Mouse (Mus musculus): ENCODE measurements around the gene Rtel1. TPM values are rescaled to one million over a fixed set of nuclear protein-coding genes. Genes with fewer than 3 reads are reported as not detected.
"Not testable (repeated sequence)": the region's sequence is repeated elsewhere in the genome, so short reads cannot be mapped to it uniquely, and the experiment has no call there.

Gene Rtel1
- polyA plus RNA-seq, 1 experiment from 2014 or later = 40.7 TPM

DNA sequence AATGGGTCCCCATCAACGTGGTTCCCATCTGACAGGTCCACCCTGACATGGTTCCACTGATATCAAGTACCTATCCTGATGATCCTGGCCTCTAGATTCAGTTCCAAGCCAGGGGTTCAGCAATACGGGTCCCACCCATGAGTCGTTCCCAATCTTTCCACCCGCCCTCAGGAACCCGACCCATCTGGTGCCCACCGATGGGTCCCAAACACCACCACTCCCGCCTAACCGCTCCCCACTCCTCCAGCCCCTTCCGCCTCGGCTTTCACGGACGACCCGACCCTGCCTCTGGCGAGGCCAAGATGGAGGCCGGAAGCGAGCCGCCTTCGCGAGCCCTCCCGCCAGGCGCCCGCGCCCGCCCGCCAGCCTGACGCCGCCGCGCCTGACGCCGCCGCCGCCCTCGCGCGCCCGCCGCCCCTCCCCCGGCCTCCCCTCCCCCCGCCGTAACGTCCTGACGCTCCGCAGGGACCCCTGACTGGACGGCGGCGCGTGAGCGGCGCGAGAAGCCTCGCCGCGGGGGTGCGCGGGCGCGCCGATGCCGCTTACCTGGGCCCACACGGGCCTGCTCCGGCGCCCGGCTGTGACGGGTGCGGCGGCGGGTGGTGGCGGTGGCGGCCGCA, 32.1 kb upstream of the Rtel1 start:
- H3K4me2 ChIP-seq (ENCODE audit: low read length) = peak overlapping the region; percentile 62
- ATAC-seq = peak; percentile 83

DNA sequence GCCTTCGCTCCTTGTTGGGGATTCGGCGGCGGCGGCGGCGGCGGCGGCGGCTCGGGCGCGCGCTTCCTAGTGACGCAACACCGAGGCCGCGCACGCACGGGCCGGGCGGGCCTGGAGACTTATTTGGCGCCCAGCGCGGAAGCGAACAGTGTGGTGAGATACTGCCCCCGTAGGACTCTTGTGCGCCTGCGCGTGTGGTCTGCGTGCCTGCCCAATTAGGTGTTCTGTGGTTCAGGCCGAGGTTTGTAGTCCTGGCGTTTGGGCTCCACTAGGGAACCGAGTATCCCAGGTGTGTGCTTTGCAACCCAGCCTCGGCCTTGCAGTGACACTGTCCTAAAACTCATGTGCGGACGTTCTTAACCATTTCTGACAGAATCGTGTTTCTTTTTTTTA, 31.6 kb upstream of the Rtel1 start, which contains the start of gene Gmeb2:
Gmeb2 (minus strand) TSS at position 78 of the 393 bp plus-strand sequence.
- Histone ChIP-seq H3K4me2 (ENCODE audit: low read length) (peak within 1 kb of the TSS; percentile 65), H3K27ac (ENCODE audit: low read depth, low read length) (peak within 1 kb of the TSS; percentile 96), H3K9ac (ENCODE audit: low read length) (peak within 1 kb of the TSS; percentile 93), H3K4me3 (ENCODE audit: low read depth, low read length) (peak within 1 kb of the TSS; percentile 71), H3K4me1 (ENCODE audit: control insufficient read depth, insufficient read depth, low read length) (peaks cover 19% of the 10 kb centered on the region; the same call in 1 of the 2 replicates)
- H3K27me3 ChIP-seq (replicated peaks; ENCODE audit: control insufficient read depth, insufficient read depth, low read length); H3K9me3 ChIP-seq (replicated peaks; ENCODE audit: control insufficient read depth, low read length); H3K36me3 ChIP-seq (ENCODE audit: control insufficient read depth, insufficient read depth, low read length): not testable (repeated sequence)
- peak; percentile 99 for DNase-seq (ENCODE audit: low spot score)
- 0% methylated on average over 25 of the region's 38 CpGs for WGBS
- peak; percentile 97 for ATAC-seq

More for the DNA sequence above, 32.1 kb upstream of the Rtel1 start:
- Histone ChIP-seq H3K4me3 (ENCODE audit: low read depth, low read length) (peak overlapping the region; percentile 71), H3K27me3 (replicated peaks; ENCODE audit: control insufficient read depth, insufficient read depth, low read length) (no peaks in the 10 kb centered on the region), H3K9me3 (replicated peaks; ENCODE audit: control insufficient read depth, low read length) (no peaks in the 10 kb centered on the region), H3K36me3 (ENCODE audit: control insufficient read depth, insufficient read depth, low read length) (peaks cover 6% of the 10 kb centered on the region; the same call in 1 of the 2 replicates), H3K4me1 (ENCODE audit: control insufficient read depth, insufficient read depth, low read length) (peaks cover 19% of the 10 kb centered on the region; the same call in 1 of the 2 replicates), H3K9ac (ENCODE audit: low read length) (peak overlapping the region; percentile 93), H3K27ac (ENCODE audit: low read depth, low read length) (peak overlapping the region; percentile 96)
- DNase-seq (ENCODE audit: low spot score) = peak; percentile 79
- WGBS = 0% methylated on average over 13 of the region's 71 CpGs

DNA sequence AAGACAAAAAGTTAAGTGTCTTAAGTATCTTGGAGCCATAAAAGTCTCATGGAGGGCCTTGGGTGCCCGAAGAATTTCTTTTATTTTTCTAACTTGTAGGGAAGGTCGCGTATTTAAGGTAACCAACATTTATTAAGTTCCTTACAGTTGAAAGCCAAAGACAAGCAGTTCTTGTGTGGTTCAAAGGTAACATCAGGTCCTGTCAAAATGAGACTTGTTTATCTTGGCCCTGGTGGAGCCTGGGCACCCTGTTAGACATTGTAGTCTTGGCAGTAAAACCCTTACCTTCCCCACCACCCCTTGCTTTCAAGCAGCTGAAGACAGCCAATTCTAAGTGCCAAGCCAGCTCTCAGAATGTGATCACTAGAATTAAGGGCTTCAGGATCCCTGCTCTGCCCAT, 30.8 kb upstream of the Rtel1 start:
- peak overlapping the region; percentile 65 for H3K4me2 ChIP-seq (ENCODE audit: low read length)
- H3K4me3 ChIP-seq (ENCODE audit: low read depth, low read length) = peak overlapping the region; percentile 71
- ATAC-seq (no peak), DNase-seq (ENCODE audit: low spot score) (no peak)
- H3K9ac ChIP-seq (ENCODE audit: low read length) = peak overlapping the region; percentile 52; the same call in 1 of the 2 replicates
- no peak overlapping the region for H3K27ac ChIP-seq (ENCODE audit: low read depth, low read length)
- no peaks in the 10 kb centered on the region for H3K27me3 ChIP-seq (replicated peaks; ENCODE audit: control insufficient read depth, insufficient read depth, low read length)
- H3K4me1 ChIP-seq (ENCODE audit: control insufficient read depth, insufficient read depth, low read length) = peaks cover 19% of the 10 kb centered on the region; the same call in 1 of the 2 replicates
- H3K36me3 ChIP-seq (ENCODE audit: control insufficient read depth, insufficient read depth, low read length) = no peaks in the 10 kb centered on the region
- H3K9me3 ChIP-seq (replicated peaks; ENCODE audit: control insufficient read depth, low read length) = no peaks in the 10 kb centered on the region
- WGBS = 84% methylated on average over 3 of the region's 3 CpGs

DNA sequence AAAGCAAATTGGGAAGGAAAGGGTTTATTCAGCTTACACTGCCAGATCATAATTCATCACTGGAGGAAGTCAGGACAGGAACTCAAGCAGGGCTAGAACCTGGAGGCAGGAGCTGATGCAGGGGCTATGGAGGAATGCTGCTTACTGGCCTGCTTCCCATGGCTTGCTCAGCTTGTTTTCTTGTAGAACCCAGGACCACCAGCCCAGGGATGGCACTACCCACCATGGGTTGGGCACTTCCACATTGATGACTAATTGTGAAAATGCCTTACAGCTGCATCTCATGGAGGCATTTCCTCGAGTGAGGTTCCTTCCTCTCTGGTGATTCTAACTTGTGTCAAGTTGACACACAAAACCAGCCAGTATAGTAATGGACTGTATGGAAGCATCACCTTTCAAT, 28.6 kb upstream of the Rtel1 start:
- no peak overlapping the region for H3K4me2 ChIP-seq (ENCODE audit: low read length)
- no peak overlapping the region for H3K4me3 ChIP-seq (ENCODE audit: low read depth, low read length)
- no peaks in the 10 kb centered on the region for H3K27me3 ChIP-seq (replicated peaks; ENCODE audit: control insufficient read depth, insufficient read depth, low read length)
- no peak overlapping the region for H3K27ac ChIP-seq (ENCODE audit: low read depth, low read length)
- ATAC-seq (no peak), DNase-seq (ENCODE audit: low spot score) (no peak)
- 81% methylated on average over 1 of the region's 1 CpGs for WGBS
- H3K36me3 ChIP-seq (ENCODE audit: control insufficient read depth, insufficient read depth, low read length) = no peaks in the 10 kb centered on the region
- H3K4me1 ChIP-seq (ENCODE audit: control insufficient read depth, insufficient read depth, low read length) = peaks cover 19% of the 10 kb centered on the region; the same call in 1 of the 2 replicates
- H3K9ac ChIP-seq (ENCODE audit: low read length) = no peak overlapping the region
- no peaks in the 10 kb centered on the region for H3K9me3 ChIP-seq (replicated peaks; ENCODE audit: control insufficient read depth, low read length)

DNA sequence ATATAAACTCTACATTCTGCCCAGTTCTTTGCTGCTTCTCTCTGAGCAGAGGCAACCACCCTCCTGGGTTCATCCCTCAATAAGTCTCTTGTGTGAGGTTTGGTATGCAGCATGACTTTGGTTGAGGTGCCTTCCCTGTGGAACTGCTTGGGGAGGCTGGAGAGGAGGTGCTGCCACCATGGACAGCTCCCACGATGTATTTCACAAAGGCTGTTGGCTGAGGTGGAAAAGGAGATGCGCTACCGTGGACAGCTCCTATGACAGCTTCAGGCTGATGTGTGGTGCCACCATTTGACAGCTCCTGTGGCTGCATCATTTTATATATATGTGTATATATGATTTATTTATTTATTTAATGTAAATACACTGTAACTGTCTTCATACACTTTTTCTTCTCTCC, 17.5 kb upstream of the Rtel1 start:
- H3K27ac ChIP-seq (ENCODE audit: low read depth, low read length) = no peak overlapping the region
- no peak overlapping the region for H3K4me2 ChIP-seq (ENCODE audit: low read length)
- no peak overlapping the region for H3K9ac ChIP-seq (ENCODE audit: low read length)
- no peaks in the 10 kb centered on the region for H3K9me3 ChIP-seq (replicated peaks; ENCODE audit: control insufficient read depth, low read length)
- H3K27me3 ChIP-seq (replicated peaks; ENCODE audit: control insufficient read depth, insufficient read depth, low read length) = no peaks in the 10 kb centered on the region
- peaks cover 41% of the 10 kb centered on the region for H3K36me3 ChIP-seq (ENCODE audit: control insufficient read depth, insufficient read depth, low read length)
- H3K4me1 ChIP-seq (ENCODE audit: control insufficient read depth, insufficient read depth, low read length) = no peaks in the 10 kb centered on the region
- ATAC-seq (no peak), DNase-seq (ENCODE audit: low spot score) (no peak)
- 23% methylated on average over 3 of the region's 3 CpGs for WGBS
- H3K4me3 ChIP-seq (ENCODE audit: low read depth, low read length) = no peak overlapping the region

DNA sequence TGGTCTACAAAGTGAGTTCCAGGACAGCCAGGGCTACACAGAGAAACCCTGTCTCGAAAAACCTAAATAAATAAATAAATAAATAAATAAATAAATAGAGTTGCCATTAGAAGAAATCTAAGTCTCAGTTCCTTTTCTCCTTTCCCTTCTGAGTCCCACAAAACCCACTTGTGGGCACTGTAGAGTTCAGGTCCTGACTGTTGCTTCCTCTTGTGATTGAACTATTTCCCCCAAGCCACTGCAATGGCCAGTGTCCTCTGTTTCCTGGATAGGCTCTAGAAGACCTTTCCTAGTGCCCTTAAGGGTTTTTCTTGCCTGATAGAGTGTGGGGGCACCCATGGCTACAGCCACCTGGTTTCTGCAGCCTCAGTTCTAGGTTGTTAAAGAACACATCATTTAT, 14.6 kb upstream of the Rtel1 start:
- WGBS = 81% methylated on average over 1 of the region's 1 CpGs
- DNase-seq (ENCODE audit: low spot score) (no peak), ATAC-seq (no peak)
- no peak overlapping the region for H3K27ac ChIP-seq (ENCODE audit: low read depth, low read length)
- no peak overlapping the region for H3K4me3 ChIP-seq (ENCODE audit: low read depth, low read length)
- no peak overlapping the region for H3K4me2 ChIP-seq (ENCODE audit: low read length)
- peaks cover 60% of the 10 kb centered on the region for H3K36me3 ChIP-seq (ENCODE audit: control insufficient read depth, insufficient read depth, low read length)
- no peaks in the 10 kb centered on the region for H3K9me3 ChIP-seq (replicated peaks; ENCODE audit: control insufficient read depth, low read length)
- H3K4me1 ChIP-seq (ENCODE audit: control insufficient read depth, insufficient read depth, low read length) = no peaks in the 10 kb centered on the region
- H3K27me3 ChIP-seq (replicated peaks; ENCODE audit: control insufficient read depth, insufficient read depth, low read length) = no peaks in the 10 kb centered on the region
- no peak overlapping the region for H3K9ac ChIP-seq (ENCODE audit: low read length)

DNA sequence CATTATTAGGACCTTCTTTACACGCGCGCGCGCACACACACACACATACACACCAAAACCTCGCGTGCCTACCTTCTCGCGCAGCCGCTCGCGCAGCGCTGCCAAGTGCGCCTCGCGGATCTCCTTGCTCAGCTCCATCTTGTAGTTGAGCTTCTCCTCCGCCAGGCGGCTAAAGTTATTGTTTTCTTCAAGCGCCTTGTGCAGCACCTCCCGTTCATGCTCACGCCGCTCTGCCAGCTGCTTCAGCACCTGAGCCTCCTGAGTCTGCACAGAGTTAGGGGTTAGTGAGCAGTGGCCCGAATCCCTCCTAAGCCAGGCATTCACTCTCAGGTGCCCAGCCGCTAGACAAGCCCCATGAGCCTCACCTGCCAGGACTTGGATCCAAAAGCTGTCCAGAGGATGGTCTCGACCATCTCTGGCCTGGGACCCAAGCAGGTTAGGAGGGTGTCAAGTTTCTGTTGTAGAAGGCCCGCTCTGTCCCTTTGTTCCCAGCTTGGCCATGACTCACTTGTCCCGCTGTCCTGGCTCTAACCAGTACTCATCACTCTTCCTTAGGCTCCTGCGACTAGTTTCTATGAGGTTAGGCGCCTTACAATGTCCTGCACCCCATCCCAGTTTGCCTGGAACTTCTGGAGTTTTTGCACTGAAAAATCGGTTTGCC, 12.3 kb upstream of the Rtel1 start:
- Histone ChIP-seq H3K36me3 (ENCODE audit: control insufficient read depth, insufficient read depth, low read length) (peaks cover 49% of the 10 kb centered on the region), H3K4me3 (ENCODE audit: low read depth, low read length) (no peak overlapping the region), H3K27ac (ENCODE audit: low read depth, low read length) (no peak overlapping the region), H3K4me2 (ENCODE audit: low read length) (no peak overlapping the region), H3K27me3 (replicated peaks; ENCODE audit: control insufficient read depth, insufficient read depth, low read length) (no peaks in the 10 kb centered on the region), H3K9ac (ENCODE audit: low read length) (no peak overlapping the region), H3K4me1 (ENCODE audit: control insufficient read depth, insufficient read depth, low read length) (peaks cover under 1% of the 10 kb centered on the region), H3K9me3 (replicated peaks; ENCODE audit: control insufficient read depth, low read length) (no peaks in the 10 kb centered on the region)
- peak; percentile 83 for DNase-seq (ENCODE audit: low spot score)
- ATAC-seq = peak; percentile 72
- WGBS = 10% methylated on average over 30 of the region's 30 CpGs

DNA sequence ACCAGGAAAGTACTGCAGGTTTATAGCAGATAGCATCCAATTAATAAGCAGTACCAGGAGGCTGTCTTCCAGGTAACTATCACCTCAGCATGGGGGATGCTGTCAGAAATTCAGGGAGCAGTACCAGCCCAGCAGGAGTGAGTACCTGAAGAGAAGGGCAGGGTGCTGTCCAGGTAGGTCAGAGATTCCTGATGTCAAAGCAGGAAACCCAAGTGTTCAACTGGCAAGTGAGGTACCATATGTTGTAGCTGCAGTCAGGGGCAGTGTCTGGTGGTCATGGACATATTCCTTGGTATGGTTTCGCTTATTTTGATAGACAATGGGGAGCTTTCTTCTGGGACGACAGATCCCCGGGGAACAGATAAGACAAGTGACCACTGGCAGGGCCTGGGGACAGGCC, 7.1 kb upstream of the Rtel1 start:
- DNase-seq (ENCODE audit: low spot score) (no peak), ATAC-seq (no peak)
- peak overlapping the region; percentile 94 for H3K9ac ChIP-seq (ENCODE audit: low read length)
- peaks cover 16% of the 10 kb centered on the region for H3K36me3 ChIP-seq (ENCODE audit: control insufficient read depth, insufficient read depth, low read length)
- peaks cover 4% of the 10 kb centered on the region; the same call in 1 of the 2 replicates for H3K27me3 ChIP-seq (replicated peaks; ENCODE audit: control insufficient read depth, insufficient read depth, low read length)
- no peaks in the 10 kb centered on the region for H3K9me3 ChIP-seq (replicated peaks; ENCODE audit: control insufficient read depth, low read length)
- H3K4me2 ChIP-seq (ENCODE audit: low read length) = peak overlapping the region; percentile 58
- peaks cover 8% of the 10 kb centered on the region for H3K4me1 ChIP-seq (ENCODE audit: control insufficient read depth, insufficient read depth, low read length)
- no peak overlapping the region for H3K27ac ChIP-seq (ENCODE audit: low read depth, low read length)
- H3K4me3 ChIP-seq (ENCODE audit: low read depth, low read length) = peak overlapping the region; percentile 81
- WGBS = 84% methylated on average over 3 of the region's 3 CpGs

DNA sequence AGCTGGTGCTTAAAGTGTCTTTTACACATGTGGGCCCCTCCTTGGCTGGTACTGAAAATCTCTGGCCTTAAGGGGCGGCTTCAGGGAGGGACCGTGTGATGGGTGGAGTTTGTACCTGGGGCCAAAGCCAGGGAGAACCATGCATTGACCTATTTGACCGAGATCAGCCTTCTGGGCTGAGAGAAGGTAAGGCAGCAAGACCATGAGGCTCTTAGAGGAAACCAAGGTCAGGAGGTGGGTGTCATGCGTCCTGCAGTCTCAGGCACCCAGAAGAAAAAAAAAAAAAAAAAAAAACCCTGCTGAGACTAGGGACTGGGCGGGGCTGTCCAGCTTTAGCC, 6.6 kb upstream of the Rtel1 start:
- ATAC-seq (no peak), DNase-seq (ENCODE audit: low spot score) (no peak)
- Histone ChIP-seq H3K4me2 (ENCODE audit: low read length) (peak overlapping the region; percentile 58), H3K27ac (ENCODE audit: low read depth, low read length) (peak overlapping the region; percentile 93; the same call in 1 of the 2 replicates), H3K4me1 (ENCODE audit: control insufficient read depth, insufficient read depth, low read length) (peaks cover 8% of the 10 kb centered on the region), H3K9ac (ENCODE audit: low read length) (peak overlapping the region; percentile 94), H3K27me3 (replicated peaks; ENCODE audit: control insufficient read depth, insufficient read depth, low read length) (peaks cover 4% of the 10 kb centered on the region; the same call in 1 of the 2 replicates), H3K36me3 (ENCODE audit: control insufficient read depth, insufficient read depth, low read length) (peaks cover 11% of the 10 kb centered on the region), H3K9me3 (replicated peaks; ENCODE audit: control insufficient read depth, low read length) (no peaks in the 10 kb centered on the region), H3K4me3 (ENCODE audit: low read depth, low read length) (peak overlapping the region; percentile 81)
- 18% methylated on average over 5 of the region's 5 CpGs for WGBS

Measured in forebrain, embryonic 14.5 days (tissue).